Mouse (Mus musculus) liver, postnatal 0 days (tissue): ENCODE results near the gene Apol11b. TPM values are rescaled to one million over a fixed set of nuclear protein-coding genes. Genes with fewer than 3 reads are reported as not detected.

ENCODE experiments used
- ATAC-seq: fragments of 200-750 bp; cut with Nextera tagmentation; 2 replicates; pipeline ENCODE4 v1.8.0; 2017; ENCODE audit warnings: mild to moderate bottlenecking, moderate library complexity
- DNase-seq: peaks from one replicate; pipeline ENCODE4 v3.0.0-alpha.2; 2016
- H3K27ac ChIP-seq: fragments of 300-500 bp; sonication (generic); 2 replicates; pipeline ENCODE4 v1.5.1; 2014; ENCODE audit warnings: antibody characterized with exemption, moderate library complexity, mild to moderate bottlenecking, low read depth
- H3K27me3 ChIP-seq: fragments of 300-500 bp; sonication (generic); 2 replicates; pipeline ENCODE4 v1.6.1; 2014; ENCODE audit warnings: low read length, control low read depth, mixed read lengths; ENCODE audit not compliant: insufficient read depth
- H3K36me3 ChIP-seq: fragments of 300-500 bp; sonication (generic); replicated peaks from 2 replicates; pipeline ENCODE4 v1.6.1; 2014; ENCODE audit warnings: mild to moderate bottlenecking, control low read depth, low read length, moderate library complexity, mixed read lengths; ENCODE audit not compliant: insufficient read depth
- H3K4me1 ChIP-seq: fragments of 300-500 bp; sonication (generic); 2 replicates; pipeline ENCODE4 v1.6.1; 2014; ENCODE audit warnings: antibody characterized with exemption, mild to moderate bottlenecking, control low read depth; ENCODE audit not compliant: insufficient read depth
- H3K4me2 ChIP-seq: fragments of 300-500 bp; sonication (generic); 2 replicates; pipeline ENCODE4 v1.6.1; 2014; ENCODE audit warnings: low read depth, mild to moderate bottlenecking, low read length, moderate library complexity, mixed read lengths
- H3K4me3 ChIP-seq: fragments of 300-500 bp; sonication (generic); 2 replicates; pipeline ENCODE4 v1.5.1; 2014; ENCODE audit warnings: low read depth, low read length
- H3K9ac ChIP-seq: fragments of 300-500 bp; sonication (generic); replicated peaks from 2 replicates; pipeline ENCODE4 v1.6.1; 2014; ENCODE audit warnings: mild to moderate bottlenecking, moderate library complexity
- H3K9me3 ChIP-seq: fragments of 300-500 bp; sonication (generic); 2 replicates; pipeline ENCODE4 v1.6.1; 2016; ENCODE audit warnings: mild to moderate bottlenecking, control low read depth, low read length, mixed read lengths
- CTCF ChIP-seq: sonication (generic); IDR thresholded peaks from 2 replicates; pipeline ENCODE4 v1.5.1; 2016; ENCODE audit warnings: antibody characterized with exemption, low read depth
- EP300 ChIP-seq: IDR thresholded peaks from 2 replicates; pipeline ENCODE4 v1.6.1; 2016; ENCODE audit warnings: antibody characterized with exemption, low read depth, mild to moderate bottlenecking
- WGBS: fragments of 180-500 bp; shearing (Covaris S2); extraction: QIAGEN DNeasy Blood & Tissue Kit; methylation state at CpG from one replicate; pipeline ENCODE4 v1.1.7; 2014; ENCODE audit not compliant: insufficient replicate concordance; 5-methylcytosine and 5-hydroxymethylcytosine counted together
- polyA plus RNA-seq: library from polyadenylated mRNA; unstranded; fragments of >200 nt; fragmentation: Nextera tagmentation; extraction: Ambion mirVana; gene quantifications from 2 replicates; pipeline ENCODE4 v1.2.1, GENCODE M21; 2015

Gene Apol11b
- polyA plus RNA-seq, 1 experiment from 2014 or later: 2.7 TPM

DNA sequence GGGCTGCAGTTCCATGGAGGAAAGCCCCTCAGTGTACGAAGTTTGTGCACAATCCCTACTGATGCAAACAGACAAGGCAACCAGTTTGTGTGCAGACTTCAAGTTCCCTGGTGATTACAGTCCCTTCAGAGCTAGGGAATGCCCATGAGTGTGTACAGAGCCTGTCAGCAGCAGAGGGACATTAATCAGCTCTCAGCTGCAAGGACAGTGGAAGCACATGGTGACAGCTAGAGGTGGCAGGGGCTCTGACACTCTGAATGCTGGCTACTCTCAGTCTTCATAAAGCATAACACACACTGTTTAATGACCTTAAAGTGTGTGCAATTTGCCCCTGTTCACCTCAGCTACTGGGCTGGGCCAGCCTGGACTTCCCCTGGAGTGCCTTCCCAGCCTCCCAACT lies 49.5 kb downstream of the Apol11b start:
- Histone ChIP-seq H3K9me3 (no peaks in the 10 kb centered on the region), H3K27ac (no peak overlapping the region), H3K4me3 (no peak overlapping the region), H3K4me2 (no peak overlapping the region), H3K36me3 (no peaks in the 10 kb centered on the region), H3K27me3 (no peaks in the 10 kb centered on the region), H3K9ac (no peak overlapping the region), H3K4me1 (no peaks in the 10 kb centered on the region)
- WGBS: 45% methylated on average over 1 of the region's 1 CpGs
- no peak for ATAC-seq
- DNase-seq: no peak
- no peak for TF ChIP-seq CTCF
- TF ChIP-seq EP300: no peak

DNA sequence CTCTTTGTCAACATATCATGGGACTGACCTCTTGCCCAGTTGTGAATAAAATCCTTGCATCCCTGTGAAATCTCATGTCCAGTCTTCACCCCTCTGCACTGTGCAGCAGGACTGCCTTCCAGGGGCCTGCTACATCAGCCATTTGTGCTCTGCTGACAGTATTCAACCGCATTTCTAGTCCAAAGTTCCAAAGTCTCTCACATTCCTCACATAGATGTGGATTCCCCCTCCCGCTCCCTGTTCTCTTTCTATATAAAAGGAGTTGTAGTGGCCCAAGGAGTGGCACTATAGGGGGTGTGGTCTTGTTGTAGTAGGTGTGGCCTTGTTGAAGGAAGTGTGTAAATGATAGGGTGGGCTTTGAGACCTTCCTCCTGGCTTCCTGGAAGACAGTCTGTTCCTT lies 52.2 kb downstream of the Apol11b start:
- ATAC-seq (no peak), DNase-seq (no peak)
- no peaks in the 10 kb centered on the region for H3K36me3 ChIP-seq
- no peak overlapping the region for H3K4me3 ChIP-seq
- no peak overlapping the region for H3K27ac ChIP-seq
- H3K27me3 ChIP-seq: no peaks in the 10 kb centered on the region
- H3K4me2 ChIP-seq: no peak overlapping the region
- H3K9ac ChIP-seq: no peak overlapping the region
- no peak for TF ChIP-seq CTCF
- no peak for TF ChIP-seq EP300
- 57% methylated on average over 2 of the region's 2 CpGs for WGBS
- no peaks in the 10 kb centered on the region for H3K4me1 ChIP-seq
- H3K9me3 ChIP-seq: no peaks in the 10 kb centered on the region

DNA sequence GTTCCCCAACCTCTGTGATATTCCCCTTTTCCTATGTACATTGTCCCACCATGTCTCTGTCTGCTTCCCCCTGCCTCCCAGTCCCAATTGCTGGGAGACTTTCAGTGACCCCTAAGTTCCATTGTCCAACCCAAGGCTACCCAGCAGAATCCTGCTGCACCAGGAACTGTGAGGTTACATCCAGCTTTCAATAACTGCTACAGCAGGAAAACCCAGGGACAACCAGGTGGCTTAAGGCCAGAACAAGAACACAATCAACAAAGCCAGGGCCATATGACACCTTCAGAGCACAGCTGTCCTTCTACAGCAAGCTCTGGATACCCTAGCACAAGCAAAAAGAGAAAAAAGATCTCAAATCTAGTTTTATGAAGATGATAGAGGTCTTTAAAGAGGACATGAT lies 54.1 kb downstream of the Apol11b start:
- no peak overlapping the region for H3K4me3 ChIP-seq
- H3K36me3 ChIP-seq: no peaks in the 10 kb centered on the region
- no peaks in the 10 kb centered on the region for H3K4me1 ChIP-seq
- no peak overlapping the region for H3K9ac ChIP-seq
- no peak for TF ChIP-seq CTCF
- TF ChIP-seq EP300: no peak
- H3K9me3 ChIP-seq: no peaks in the 10 kb centered on the region
- H3K4me2 ChIP-seq: no peak overlapping the region
- DNase-seq (no peak), ATAC-seq (no peak)
- H3K27me3 ChIP-seq: no peaks in the 10 kb centered on the region
- H3K27ac ChIP-seq: no peak overlapping the region

DNA sequence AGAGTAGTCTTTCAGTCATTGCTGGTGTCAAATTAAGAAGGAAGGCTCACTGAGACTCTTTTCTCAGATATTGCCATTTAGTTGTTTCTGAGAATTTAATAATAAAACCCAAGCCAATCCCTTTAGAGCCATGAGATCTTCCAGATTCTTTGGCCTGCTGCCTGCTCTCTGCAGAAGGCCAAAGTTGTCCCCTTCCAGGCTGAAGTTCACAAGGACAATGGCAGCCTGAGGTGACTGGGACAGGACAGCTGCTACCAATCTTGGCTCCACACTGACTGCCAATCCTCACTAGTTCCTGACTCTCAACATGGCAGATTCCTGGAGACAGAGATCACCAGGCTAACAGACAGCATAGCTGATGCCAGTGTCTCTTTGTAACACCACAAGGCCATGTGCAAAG lies 56.1 kb downstream of the Apol11b start:
- Histone ChIP-seq H3K36me3 (no peaks in the 10 kb centered on the region), H3K4me1 (no peaks in the 10 kb centered on the region), H3K27ac (no peak overlapping the region), H3K9ac (no peak overlapping the region), H3K4me2 (no peak overlapping the region), H3K9me3 (no peaks in the 10 kb centered on the region), H3K4me3 (no peak overlapping the region), H3K27me3 (no peaks in the 10 kb centered on the region)
- no peak for TF ChIP-seq CTCF
- TF ChIP-seq EP300: no peak
- no peak for DNase-seq
- ATAC-seq: no peak

Other genes with a start within 250 kb of the Apol11b start
- gene Apol7a, start 244.2 kb downstream of the Apol11b start, polyA plus RNA-seq: 17.6 and 20.8 TPM in 2 replicates
- 0.34 and 0.81 TPM in 2 replicates for gene Apol9a, start 232.2 kb downstream of the Apol11b start, polyA plus RNA-seq
- gene Apol7b, start 195.8 kb downstream of the Apol11b start, polyA plus RNA-seq: not detected in 2 replicates
- gene Apol10a, start 166.2 kb downstream of the Apol11b start, polyA plus RNA-seq: not detected in 2 replicates
- not detected in 2 replicates for gene Apol11a, start 135.0 kb downstream of the Apol11b start, polyA plus RNA-seq
- not detected in 2 replicates for gene Apol7c, start 110.0 kb downstream of the Apol11b start, polyA plus RNA-seq
- not detected in 2 replicates for gene 1700025B11Rik, start 81.4 kb downstream of the Apol11b start, polyA plus RNA-seq
- not detected in 2 replicates for gene Apol10b, start 47.2 kb downstream of the Apol11b start, polyA plus RNA-seq
- gene Gm36245, start 44.0 kb downstream of the Apol11b start, polyA plus RNA-seq: not detected in 2 replicates
- gene Apol7e, start 55.6 kb upstream of the Apol11b start, polyA plus RNA-seq: 0.12 TPM in 2 replicates
- 0.51 and 0.78 TPM in 2 replicates for gene Apol9b, start 85.8 kb upstream of the Apol11b start, polyA plus RNA-seq
- gene Apol8, start 113.7 kb upstream of the Apol11b start, polyA plus RNA-seq: 7.7 and 9.8 TPM in 2 replicates
- 17.7 and 22.4 TPM in 2 replicates for gene Myh9, start 198.9 kb upstream of the Apol11b start, polyA plus RNA-seq